Mouse (Mus musculus): ENCODE results near the gene Gm10309. TPM values are rescaled to one million over a fixed set of nuclear protein-coding genes. Genes with fewer than 3 reads are reported as not detected.

The Gm10309 gene
- total and polyA plus RNA-seq, 2 experiments from 2014 or later: 0.12 TPM; not detected in 1

- ATAC-seq (ENCODE audit: insufficient read depth, low read depth): no peak
- TF ChIP-seq EP300 (IDR thresholded peaks at IDR 0.05; ENCODE audit: low read depth): no peak
- TF ChIP-seq CTCF (IDR thresholded peaks at IDR 0.05; ENCODE audit: low read depth): no peak
- Histone ChIP-seq H3K27ac (ENCODE audit: low read depth) (no peak overlapping the region), H3K9me3 (replicated peaks; ENCODE audit: control insufficient read depth, low read length) (no peaks in the 10 kb centered on the region), H3K9ac (replicated peaks; ENCODE audit: low read depth, low read length) (no peak overlapping the region), H3K4me2 (ENCODE audit: low read depth, low read length) (no peak overlapping the region), H3K36me3 (replicated peaks; ENCODE audit: control insufficient read depth, insufficient read depth, low read length) (no peaks in the 10 kb centered on the region; the same call in 1 of the 2 replicates), H3K4me1 (ENCODE audit: control insufficient read depth, insufficient read depth) (0 out of 2 replicates have a peak, but pooled peaks cover 8% of the 10 kb centered on the region), H3K4me3 (ENCODE audit: low read depth, low read length) (no peak overlapping the region), H3K27me3 (ENCODE audit: control insufficient read depth, insufficient read depth, low read length) (no peaks in the 10 kb centered on the region)
- no peak for DNase-seq (ENCODE audit: low spot score)
- WGBS: 62% methylated on average over 4 of the region's 4 CpGs
Measured at GRCm38 (mm10) chr17:86501393-86501792, 3.6 kb downstream of the Gm10309 start.

GRCm38 (mm10) chr17:86499359-86500045 lies 5.5 kb downstream of the Gm10309 start:
- no peak overlapping the region for H3K4me2 ChIP-seq (ENCODE audit: low read depth, low read length)
- H3K4me1 ChIP-seq (ENCODE audit: control insufficient read depth, insufficient read depth): 0 out of 2 replicates have a peak, but pooled peaks cover 8% of the 10 kb centered on the region
- peak; percentile 52; the same call in 1 of the 2 replicates for TF ChIP-seq EP300 (IDR thresholded peaks at IDR 0.05; ENCODE audit: low read depth)
- TF ChIP-seq CTCF (IDR thresholded peaks at IDR 0.05; ENCODE audit: low read depth): no peak
- peaks cover 4% of the 10 kb centered on the region for H3K36me3 ChIP-seq (replicated peaks; ENCODE audit: control insufficient read depth, insufficient read depth, low read length)
- 62% methylated on average over 15 of the region's 15 CpGs for WGBS
- H3K27me3 ChIP-seq (ENCODE audit: control insufficient read depth, insufficient read depth, low read length): no peaks in the 10 kb centered on the region
- no peak overlapping the region for H3K9ac ChIP-seq (replicated peaks; ENCODE audit: low read depth, low read length)
- DNase-seq (ENCODE audit: low spot score): peak; percentile 42
- peak overlapping the region; percentile 80 for H3K27ac ChIP-seq (ENCODE audit: low read depth)
- no peak overlapping the region for H3K4me3 ChIP-seq (ENCODE audit: low read depth, low read length)
- no peaks in the 10 kb centered on the region for H3K9me3 ChIP-seq (replicated peaks; ENCODE audit: control insufficient read depth, low read length)
- peak; percentile 65; the same call in 1 of the 2 replicates for ATAC-seq (ENCODE audit: insufficient read depth, low read depth)

- H3K36me3 ChIP-seq (replicated peaks; ENCODE audit: control insufficient read depth, insufficient read depth, low read length): peaks cover 10% of the 10 kb centered on the region
- no peak for DNase-seq (ENCODE audit: low spot score)
- H3K27ac ChIP-seq (ENCODE audit: low read depth): no peak overlapping the region
- 0 out of 2 replicates have a peak, but pooled peaks cover 8% of the 10 kb centered on the region for H3K4me1 ChIP-seq (ENCODE audit: control insufficient read depth, insufficient read depth)
- H3K4me2 ChIP-seq (ENCODE audit: low read depth, low read length): no peak overlapping the region
- H3K9me3 ChIP-seq (replicated peaks; ENCODE audit: control insufficient read depth, low read length): no peaks in the 10 kb centered on the region
- WGBS: 91% methylated on average over 4 of the region's 4 CpGs
- no peak for TF ChIP-seq EP300 (IDR thresholded peaks at IDR 0.05; ENCODE audit: low read depth)
- no peak for TF ChIP-seq CTCF (IDR thresholded peaks at IDR 0.05; ENCODE audit: low read depth)
- H3K27me3 ChIP-seq (ENCODE audit: control insufficient read depth, insufficient read depth, low read length): no peaks in the 10 kb centered on the region
- ATAC-seq (ENCODE audit: insufficient read depth, low read depth): no peak
- no peak overlapping the region for H3K9ac ChIP-seq (replicated peaks; ENCODE audit: low read depth, low read length)
- H3K4me3 ChIP-seq (ENCODE audit: low read depth, low read length): no peak overlapping the region
Measured at GRCm38 (mm10) chr17:86497302-86497701, 7.7 kb downstream of the Gm10309 start.

- Histone ChIP-seq H3K4me1 (ENCODE audit: control insufficient read depth, insufficient read depth) (0 out of 2 replicates have a peak, but pooled peaks cover 4% of the 10 kb centered on the region), H3K27me3 (ENCODE audit: control insufficient read depth, insufficient read depth, low read length) (no peaks in the 10 kb centered on the region), H3K4me2 (ENCODE audit: low read depth, low read length) (no peak overlapping the region), H3K36me3 (replicated peaks; ENCODE audit: control insufficient read depth, insufficient read depth, low read length) (peaks cover 10% of the 10 kb centered on the region), H3K4me3 (ENCODE audit: low read depth, low read length) (no peak overlapping the region), H3K9me3 (replicated peaks; ENCODE audit: control insufficient read depth, low read length) (no peaks in the 10 kb centered on the region), H3K9ac (replicated peaks; ENCODE audit: low read depth, low read length) (no peak overlapping the region), H3K27ac (ENCODE audit: low read depth) (no peak overlapping the region)
- TF ChIP-seq CTCF (IDR thresholded peaks at IDR 0.05; ENCODE audit: low read depth) (peak; percentile 78), EP300 (IDR thresholded peaks at IDR 0.05; ENCODE audit: low read depth) (no peak)
- 82% methylated on average over 9 of the region's 9 CpGs for WGBS
- DNase-seq (ENCODE audit: low spot score): peak; percentile 61
- ATAC-seq (ENCODE audit: insufficient read depth, low read depth): no peak
Measured at GRCm38 (mm10) chr17:86496123-86496771, 8.8 kb downstream of the Gm10309 start.

GRCm38 (mm10) chr17:86494895-86495294 lies 10.1 kb downstream of the Gm10309 start:
- no peak for DNase-seq (ENCODE audit: low spot score)
- Histone ChIP-seq H3K27me3 (ENCODE audit: control insufficient read depth, insufficient read depth, low read length) (no peaks in the 10 kb centered on the region), H3K9me3 (replicated peaks; ENCODE audit: control insufficient read depth, low read length) (no peaks in the 10 kb centered on the region), H3K4me3 (ENCODE audit: low read depth, low read length) (no peak overlapping the region), H3K9ac (replicated peaks; ENCODE audit: low read depth, low read length) (no peak overlapping the region), H3K4me2 (ENCODE audit: low read depth, low read length) (no peak overlapping the region), H3K27ac (ENCODE audit: low read depth) (no peak overlapping the region), H3K36me3 (replicated peaks; ENCODE audit: control insufficient read depth, insufficient read depth, low read length) (peaks cover 10% of the 10 kb centered on the region), H3K4me1 (ENCODE audit: control insufficient read depth, insufficient read depth) (no peaks in the 10 kb centered on the region)
- no peak for ATAC-seq (ENCODE audit: insufficient read depth, low read depth)
- WGBS: 59% methylated on average over 6 of the region's 6 CpGs
- TF ChIP-seq EP300 (IDR thresholded peaks at IDR 0.05; ENCODE audit: low read depth): no peak
- no peak for TF ChIP-seq CTCF (IDR thresholded peaks at IDR 0.05; ENCODE audit: low read depth)
